Mouse (Mus musculus) Patski (cell line): Measurements from ENCODE around the gene Gjb4. TPM values are rescaled to one million over a fixed set of nuclear protein-coding genes. Genes with fewer than 3 reads are reported as not detected.

Source experiments
- ATAC-seq: fragments of 100-300 bp; one replicate; pipeline ENCODE4 v1.8.0; 2021
- CTCF ChIA-PET: fragments of 350-600 bp; sonication (Branson Sonifier 250); formaldehyde crosslinking; loops from one replicate; lab custom pipeline; 2022; ENCODE audit warnings: inconsistent platforms; lab: Charles Lee
- POLR2A ChIA-PET: fragments of 350-600 bp; sonication (Branson Sonifier 250); formaldehyde crosslinking; loops from one replicate; lab custom pipeline; 2022; ENCODE audit warnings: antibody characterized with exemption, inconsistent platforms; lab: Charles Lee
- DNase-seq: peaks from one replicate; pipeline ENCODE4 v3.0.0-alpha.2; 2011; ENCODE audit warnings: low read depth, low spot score
- H3K27me3 ChIP-seq: fragments of 371-371 bp; one replicate; pipeline ENCODE4 v1.5.1; 2021
- CTCF ChIP-seq: fragments of 100-300 bp; IDR thresholded peaks from one replicate; pipeline ENCODE4 v1.5.1; 2021
- in situ Hi-C: fragments of 300-500 bp; cut with MboI; formaldehyde crosslinking; loops from 3 replicates; pipeline ENCODE4 v1.11.1; 2018; ENCODE audit warnings: low pct_unique_long_range_greater_than_20kb, mixed read lengths
- polyA plus RNA-seq: library from polyadenylated mRNA; unstranded; gene quantifications from one replicate; pipeline ENCODE4 v1.2.3, GENCODE M21; 2021

The Gjb4 gene
- polyA plus RNA-seq, 1 experiment from 2014 or later = 23.5 TPM

DNA sequence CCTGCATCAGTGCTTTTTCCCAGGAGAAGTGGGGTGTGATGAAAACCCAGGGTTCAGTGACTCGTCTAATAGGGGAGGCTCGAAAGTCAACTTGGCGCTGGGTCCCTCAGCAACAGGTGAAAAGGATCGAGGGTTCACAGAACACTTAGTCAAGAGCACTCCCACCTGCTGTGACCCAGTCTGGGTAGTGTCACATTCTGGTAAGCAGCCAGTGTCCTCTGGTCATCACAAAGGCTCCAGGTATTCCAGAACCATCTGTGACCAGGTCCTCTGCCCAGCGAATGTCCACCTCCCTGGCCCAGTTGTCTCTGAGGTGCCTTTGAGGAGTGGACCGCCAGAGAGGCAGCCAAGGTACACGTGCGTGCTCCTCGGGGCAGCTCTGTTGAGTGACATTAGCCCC lies 42.3 kb downstream of the Gjb4 start:
- in situ Hi-C loops = no loop called here
- DNase-seq (no peak), ATAC-seq (no peak)
- CTCF ChIA-PET = no interaction called here
- POLR2A ChIA-PET = no interaction called here
- no peak for TF ChIP-seq CTCF
- peaks cover 4% of the 10 kb centered on the region for H3K27me3 ChIP-seq

DNA sequence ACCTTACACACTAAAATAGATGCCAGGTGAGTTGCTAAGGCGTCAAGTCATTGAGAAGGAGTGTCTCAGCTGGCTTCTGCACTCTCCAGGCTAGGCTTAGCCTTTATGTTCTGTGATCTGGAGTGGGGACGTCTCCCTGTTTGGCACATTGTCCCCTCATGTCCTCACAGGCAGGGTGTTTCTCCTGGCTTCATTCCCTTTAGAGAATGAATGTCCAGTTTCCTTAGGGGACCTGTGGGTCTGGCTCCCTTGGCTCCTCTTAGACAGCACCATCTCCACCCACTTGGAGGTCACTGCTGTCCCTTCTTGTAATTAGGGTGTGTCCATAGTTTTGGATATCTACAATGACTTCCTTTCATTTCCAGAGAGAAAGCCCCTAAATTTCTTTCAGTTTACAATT lies 47.0 kb downstream of the Gjb4 start:
- ATAC-seq (no peak), DNase-seq (no peak)
- in situ Hi-C loops = no loop called here
- TF ChIP-seq CTCF = no peak
- H3K27me3 ChIP-seq = no peaks in the 10 kb centered on the region
- CTCF ChIA-PET = no interaction called here
- POLR2A ChIA-PET = no interaction called here

DNA sequence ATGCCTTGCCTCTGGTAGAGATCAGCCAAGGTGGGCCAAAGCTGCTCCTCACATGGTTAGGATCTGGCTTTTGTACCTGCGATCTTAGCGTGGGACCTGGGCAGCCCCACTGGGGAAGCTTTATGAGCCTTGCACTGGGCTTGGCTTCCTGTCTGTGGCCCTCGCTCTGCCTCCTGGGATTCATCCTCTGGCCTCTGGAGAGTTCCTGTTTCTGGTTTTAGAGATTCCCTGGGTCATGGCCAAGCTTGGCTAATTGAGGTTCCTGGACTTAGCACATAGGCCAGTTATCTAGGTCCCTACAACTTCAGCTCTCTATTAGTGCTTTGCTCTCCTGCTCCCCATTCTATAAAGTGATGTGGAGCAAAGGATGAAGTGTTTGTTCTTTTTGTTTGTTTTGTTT lies 50.1 kb downstream of the Gjb4 start:
- no peak for TF ChIP-seq CTCF
- no peaks in the 10 kb centered on the region for H3K27me3 ChIP-seq
- ChIA-PET POLR2A (no interaction called here), CTCF (no interaction called here)
- DNase-seq (no peak), ATAC-seq (no peak)
- in situ Hi-C loops = no loop called here

Other genes starting within 250 kb of the Gjb4 start
- gene Tmem35b, start 230.4 kb downstream of the Gjb4 start, polyA plus RNA-seq = 40.9 TPM
- gene Dlgap3, start 184.9 kb downstream of the Gjb4 start, polyA plus RNA-seq = 0.85 TPM
- gene Smim12, start 110.3 kb downstream of the Gjb4 start, polyA plus RNA-seq = 48.3 TPM
- gene Gja4, start 40.0 kb downstream of the Gjb4 start, polyA plus RNA-seq = 0.12 TPM
- 0.05 TPM for gene Gjb3, start 23.2 kb downstream of the Gjb4 start, polyA plus RNA-seq
- 0.04 TPM for gene Gjb5, start 4.1 kb upstream of the Gjb4 start, polyA plus RNA-seq